Mouse (Mus musculus): ENCODE results near the gene Nek4. TPM values are rescaled to one million over a fixed set of nuclear protein-coding genes. Genes with fewer than 3 reads are reported as not detected.

Gene Nek4
- polyA plus RNA-seq, 1 experiment from 2014 or later, result 7.4 TPM

DNA sequence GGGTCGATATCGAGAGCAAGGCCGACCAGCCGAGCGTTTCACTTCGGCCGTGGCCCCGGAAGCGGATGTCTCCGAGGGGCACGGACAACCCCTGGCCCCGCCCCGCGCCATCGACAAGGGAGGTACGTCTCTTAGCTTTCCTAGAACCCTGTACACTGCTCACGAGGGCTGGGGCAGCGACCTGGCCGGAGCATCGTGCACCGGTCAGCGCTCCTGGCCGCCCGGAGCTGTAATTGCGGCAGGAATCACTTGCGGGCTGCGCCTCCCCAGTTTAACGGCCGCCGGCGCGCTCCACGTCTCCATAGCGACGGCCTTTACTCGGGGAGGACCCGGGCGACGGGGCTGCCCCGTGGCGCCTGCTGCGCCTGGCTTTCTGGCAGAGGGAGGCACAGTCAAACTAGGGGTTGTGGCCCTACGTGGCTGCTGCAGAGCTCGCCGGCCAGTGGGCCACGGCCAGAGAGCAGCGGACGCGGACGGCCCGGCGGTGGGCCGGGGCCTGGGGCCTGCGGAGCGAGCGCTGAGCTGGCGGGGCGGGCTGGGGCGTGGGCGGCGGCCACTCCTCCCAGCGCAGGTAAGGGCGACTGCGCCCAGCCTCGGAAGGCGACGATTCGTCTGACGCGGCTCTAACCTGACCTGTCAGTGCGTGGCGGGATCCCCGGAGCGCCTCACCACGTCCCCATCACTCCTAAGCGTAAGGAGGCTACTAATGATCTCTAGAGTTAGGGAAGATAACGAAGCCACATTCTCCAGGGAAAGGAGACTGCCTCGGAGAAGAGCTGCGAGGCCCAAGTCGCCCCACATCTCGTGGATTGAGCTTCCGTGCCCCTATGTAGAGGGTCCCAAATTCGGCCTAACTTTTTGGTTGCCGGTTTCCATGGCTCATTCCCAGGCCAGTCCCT is 50.4 kb downstream of the Nek4 start, which contains the start of the genes Glt8d1 and Spcs1:
Gene Glt8d1, plus strand, starts transcription at position 94 of the 899 bp plus-strand sequence.
Gene Spcs1, minus strand, starts transcription at position 366 of the 899 bp plus-strand sequence.
- peaks cover 21% of the 10 kb centered on the region for H3K79me2 ChIP-seq (ENCODE audit: inconsistent target)
- no peaks in the 10 kb centered on the region; the same call in 1 of the 2 replicates for H3K36me3 ChIP-seq (ENCODE audit: inconsistent target)
- under 1% methylated on average over 83 of the region's 84 CpGs for WGBS (ENCODE audit: missing documents)
- H3K27ac ChIP-seq, result peak within 1 kb of the TSS; percentile 70
- H3K4me3 ChIP-seq (ENCODE audit: inconsistent target), result peak within 1 kb of the TSS; percentile 97

DNA sequence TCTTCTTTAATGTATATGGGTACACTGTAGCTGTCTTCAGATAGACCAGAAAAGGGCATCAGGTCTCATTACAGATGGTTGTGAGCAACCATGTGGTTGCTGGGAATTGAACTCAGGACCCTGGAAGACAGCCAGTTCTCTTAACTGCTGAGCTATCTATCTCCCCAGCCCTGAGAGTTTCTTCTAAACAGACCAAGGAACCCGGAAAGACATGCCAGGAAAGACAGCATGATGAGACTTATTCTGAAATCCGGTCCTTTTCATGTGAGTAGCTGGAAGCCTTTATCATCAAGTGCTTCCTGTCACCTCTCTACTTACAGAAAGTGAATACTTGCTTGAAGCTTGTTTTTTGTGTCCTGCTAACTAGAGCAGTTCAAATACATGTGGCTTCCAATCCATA is 53.4 kb downstream of the Nek4 start:
- no peak overlapping the region for H3K4me3 ChIP-seq (ENCODE audit: inconsistent target)
- no peak overlapping the region for H3K27ac ChIP-seq
- WGBS (ENCODE audit: missing documents), result 100% methylated on average over 2 of the region's 2 CpGs
- peaks cover 16% of the 10 kb centered on the region for H3K79me2 ChIP-seq (ENCODE audit: inconsistent target)
- peaks cover 12% of the 10 kb centered on the region; the same call in 1 of the 2 replicates for H3K36me3 ChIP-seq (ENCODE audit: inconsistent target)

- WGBS (ENCODE audit: missing documents), result 90% methylated on average over 5 of the region's 5 CpGs
- peaks cover 34% of the 10 kb centered on the region; the same call in 1 of the 2 replicates for H3K36me3 ChIP-seq (ENCODE audit: inconsistent target)
- H3K27ac ChIP-seq, result no peak overlapping the region
- H3K79me2 ChIP-seq (ENCODE audit: inconsistent target), result no peaks in the 10 kb centered on the region
- no peak overlapping the region for H3K4me3 ChIP-seq (ENCODE audit: inconsistent target)
These were observed 55.6 kb downstream of the Nek4 start for GRCm38 (mm10) chr14:31006779-31007178.

DNA sequence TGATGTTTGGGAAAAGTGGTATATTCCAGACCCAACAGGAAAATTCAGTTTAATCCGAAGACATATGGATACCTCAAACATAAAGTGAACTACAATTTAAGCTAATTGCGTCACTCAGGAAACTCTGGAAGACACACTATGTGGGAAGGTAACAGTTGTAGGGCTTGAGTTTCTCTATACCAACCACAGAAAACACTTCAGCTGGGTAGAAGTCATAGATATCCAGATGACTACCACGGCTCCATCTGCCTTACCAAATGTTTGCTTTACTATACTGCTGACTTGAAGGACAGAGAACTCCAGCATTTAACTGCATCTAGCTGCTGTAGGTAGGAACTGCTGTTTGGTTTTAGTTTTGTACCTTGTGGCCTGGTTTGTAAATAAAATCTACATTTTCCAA is 60.4 kb downstream of the Nek4 start:
- no peak overlapping the region for H3K4me3 ChIP-seq (ENCODE audit: inconsistent target)
- no peak overlapping the region for H3K27ac ChIP-seq
- H3K36me3 ChIP-seq (ENCODE audit: inconsistent target), result peaks cover 73% of the 10 kb centered on the region
- WGBS (ENCODE audit: missing documents), result 100% methylated on average over 3 of the region's 3 CpGs
- H3K79me2 ChIP-seq (ENCODE audit: inconsistent target), result peaks cover 10% of the 10 kb centered on the region

DNA sequence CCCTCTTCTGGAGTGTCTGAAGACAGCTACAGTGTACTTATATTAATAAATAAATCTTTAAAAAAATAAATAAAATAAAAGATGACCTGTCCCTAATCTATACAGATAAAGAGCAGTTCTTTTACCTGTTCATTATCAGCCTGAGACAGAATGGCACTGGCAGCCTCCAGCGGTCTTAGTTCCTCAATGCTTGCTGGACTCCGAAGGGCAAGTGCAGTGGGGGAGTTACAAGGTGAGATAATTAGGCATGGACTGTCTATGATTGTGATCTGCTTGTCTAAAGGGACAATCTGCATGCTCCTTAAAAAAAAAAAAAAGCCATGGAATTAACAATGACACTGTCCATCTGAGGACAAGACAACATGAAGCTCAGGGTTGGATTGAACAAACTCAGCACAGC is 62.8 kb downstream of the Nek4 start:
- peaks cover 32% of the 10 kb centered on the region for H3K79me2 ChIP-seq (ENCODE audit: inconsistent target)
- H3K36me3 ChIP-seq (ENCODE audit: inconsistent target), result peaks cover 61% of the 10 kb centered on the region
- 100% methylated on average over 2 of the region's 2 CpGs for WGBS (ENCODE audit: missing documents)

GRCm38 (mm10) chr14:31016063-31016462 is 64.9 kb downstream of the Nek4 start:
- Histone ChIP-seq H3K36me3 (ENCODE audit: inconsistent target) (peaks cover 45% of the 10 kb centered on the region), H3K4me3 (ENCODE audit: inconsistent target) (no peak overlapping the region), H3K27ac (no peak overlapping the region), H3K79me2 (ENCODE audit: inconsistent target) (peaks cover 48% of the 10 kb centered on the region)
- WGBS (ENCODE audit: missing documents), result 60% methylated on average over 1 of the region's 1 CpGs

More for the DNA sequence above, 62.8 kb downstream of the Nek4 start:
- H3K4me3 ChIP-seq (ENCODE audit: inconsistent target), result no peak overlapping the region
- no peak overlapping the region for H3K27ac ChIP-seq

DNA sequence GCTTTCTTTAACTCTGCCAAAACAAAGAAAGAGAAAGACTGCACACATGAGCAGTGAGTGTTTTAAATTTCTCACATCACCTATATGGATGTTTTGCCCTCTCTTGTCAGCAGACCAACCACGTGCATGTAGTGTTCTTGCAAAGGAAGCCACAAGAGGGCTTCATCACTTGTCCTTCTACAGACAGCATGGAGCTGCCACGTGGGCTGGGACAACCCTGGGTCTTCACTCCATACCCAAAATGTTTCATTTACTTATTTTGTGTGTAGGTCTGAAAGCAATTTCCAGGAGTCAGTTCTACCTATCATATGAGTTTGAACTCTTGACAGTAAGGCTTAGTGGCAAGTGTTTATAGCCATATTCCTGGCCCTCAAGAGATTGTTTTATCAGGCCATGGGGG is 66.7 kb downstream of the Nek4 start:
- peaks cover 33% of the 10 kb centered on the region for H3K36me3 ChIP-seq (ENCODE audit: inconsistent target)
- H3K27ac ChIP-seq, result peak overlapping the region; percentile 81
- peaks cover 66% of the 10 kb centered on the region for H3K79me2 ChIP-seq (ENCODE audit: inconsistent target)
- peak overlapping the region; percentile 89 for H3K4me3 ChIP-seq (ENCODE audit: inconsistent target)
- 0% methylated on average over 2 of the region's 2 CpGs for WGBS (ENCODE audit: missing documents)

GRCm38 (mm10) chr14:31018860-31019291 is 67.7 kb downstream of the Nek4 start, which contains the start of the genes Pbrm1 and Gnl3:
Pbrm1 (plus strand) TSS chr14:31019138.
Gnl3 (minus strand) TSS chr14:31019152.
- WGBS (ENCODE audit: missing documents), result under 1% methylated on average over 20 of the region's 53 CpGs
- H3K79me2 ChIP-seq (ENCODE audit: inconsistent target), result peaks cover 76% of the 10 kb centered on the region
- H3K27ac ChIP-seq, result peak within 1 kb of the TSS; percentile 81
- peaks cover 24% of the 10 kb centered on the region for H3K36me3 ChIP-seq (ENCODE audit: inconsistent target)
- peak within 1 kb of the TSS; percentile 89 for H3K4me3 ChIP-seq (ENCODE audit: inconsistent target)

DNA sequence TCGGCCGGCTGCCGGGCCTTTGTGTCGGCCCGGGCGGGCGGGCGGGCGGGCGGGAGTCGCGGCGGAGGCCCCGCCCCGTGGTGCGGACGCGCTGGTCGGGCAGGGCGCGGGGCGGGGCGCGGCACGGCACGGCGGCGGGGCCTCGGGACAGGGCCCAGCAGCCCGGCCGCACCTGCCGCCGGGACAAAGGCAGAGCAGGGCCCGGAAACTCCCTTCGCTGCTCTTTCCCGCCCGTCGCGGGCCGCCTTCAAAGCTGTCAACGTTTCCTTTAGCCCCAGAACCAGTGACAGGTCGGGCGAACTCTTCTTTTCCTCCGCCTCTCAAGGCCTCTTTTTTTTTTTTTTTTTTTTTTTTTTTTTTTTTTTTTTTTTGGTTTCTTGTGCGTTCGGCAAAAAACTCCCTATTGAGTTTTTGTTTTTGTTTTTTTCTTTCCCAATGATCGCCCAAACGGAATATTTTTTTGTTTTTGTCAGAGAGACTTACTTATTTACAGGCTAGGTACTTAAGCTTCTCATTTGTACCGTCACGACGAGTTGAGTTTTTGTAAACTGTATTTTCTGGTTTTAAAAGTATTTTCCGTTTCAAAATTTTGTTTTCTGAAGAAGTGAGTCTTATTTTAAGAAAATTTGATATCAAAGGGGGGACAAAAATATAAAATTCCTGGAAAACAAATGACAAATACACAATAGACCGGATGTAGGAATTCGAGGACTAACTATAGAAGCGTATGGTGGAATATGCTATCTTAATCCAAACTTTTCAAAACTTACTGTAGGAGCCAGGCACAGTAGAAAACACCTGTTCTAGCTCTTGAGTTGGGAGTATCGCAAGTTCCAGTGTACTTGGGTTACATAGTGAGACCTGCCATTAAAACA is 68.4 kb downstream of the Nek4 start:
- peaks cover 20% of the 10 kb centered on the region for H3K36me3 ChIP-seq (ENCODE audit: inconsistent target)
- 3% methylated on average over 42 of the region's 56 CpGs for WGBS (ENCODE audit: missing documents)

GRCm38 (mm10) chr14:31022579-31022978 is 71.4 kb downstream of the Nek4 start:
- Histone ChIP-seq H3K27ac (no peak overlapping the region), H3K36me3 (ENCODE audit: inconsistent target) (peaks cover 30% of the 10 kb centered on the region), H3K4me3 (ENCODE audit: inconsistent target) (no peak overlapping the region), H3K79me2 (ENCODE audit: inconsistent target) (peaks cover 67% of the 10 kb centered on the region)
- 63% methylated on average over 1 of the region's 1 CpGs for WGBS (ENCODE audit: missing documents)

More for the DNA sequence above, 68.4 kb downstream of the Nek4 start:
- Histone ChIP-seq H3K4me3 (ENCODE audit: inconsistent target) (peak overlapping the region; percentile 62), H3K79me2 (ENCODE audit: inconsistent target) (peaks cover 83% of the 10 kb centered on the region), H3K27ac (peak overlapping the region; percentile 59)

DNA sequence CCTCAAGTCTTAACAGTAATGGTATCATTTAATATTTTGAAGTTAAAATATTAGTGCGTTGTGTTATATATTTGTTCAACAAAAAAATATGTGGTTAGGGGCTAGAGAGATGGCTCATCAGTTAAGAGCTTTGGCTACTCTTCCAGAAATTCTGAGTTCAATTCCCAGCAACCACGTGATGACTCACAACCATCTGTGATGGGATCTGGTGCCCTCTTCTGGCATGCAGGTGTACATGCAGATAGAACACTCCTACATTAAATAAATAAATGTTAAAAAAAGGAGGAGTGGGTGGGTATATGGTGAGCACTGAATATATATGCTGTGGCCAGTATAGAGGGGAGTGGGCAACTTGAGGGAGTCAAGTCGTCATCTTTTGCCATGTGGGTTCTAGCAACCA is 74.6 kb downstream of the Nek4 start:
- no peak overlapping the region for H3K4me3 ChIP-seq (ENCODE audit: inconsistent target)
- 77% methylated on average over 3 of the region's 3 CpGs for WGBS (ENCODE audit: missing documents)
- H3K36me3 ChIP-seq (ENCODE audit: inconsistent target), result peaks cover 57% of the 10 kb centered on the region
- H3K27ac ChIP-seq, result no peak overlapping the region
- H3K79me2 ChIP-seq (ENCODE audit: inconsistent target), result peaks cover 42% of the 10 kb centered on the region

Other genes starting within 250 kb of the Nek4 start
- 21.6 to 32.5 TPM (median 29.4 TPM) in 3 replicates for gene Sfmbt1, start 236.5 kb upstream of the Nek4 start, polyA plus RNA-seq (2018)
- 4.9 to 7.5 TPM (median 7.1 TPM) in 3 replicates for gene Tmem110, start 125.8 kb upstream of the Nek4 start, polyA plus RNA-seq (2018)
- gene Mustn1, start 72.2 kb upstream of the Nek4 start, polyA plus RNA-seq (2018), result 0.19 TPM in 1 of 3 replicates, not detected in the others
- not detected in 3 replicates for gene Itih4, start 64.9 kb upstream of the Nek4 start, polyA plus RNA-seq (2018)
- not detected in 3 replicates for gene Itih3, start 27.6 kb upstream of the Nek4 start, polyA plus RNA-seq (2018)
- not detected in 3 replicates for gene Itih1, start 8.1 kb upstream of the Nek4 start, polyA plus RNA-seq (2018)
- gene Glt8d1, start 50.0 kb downstream of the Nek4 start, polyA plus RNA-seq (2018), result 25.5 to 38.1 TPM (median 30.8 TPM) in 3 replicates
- 227 to 384 TPM (median 331 TPM) in 3 replicates for gene Spcs1, start 50.3 kb downstream of the Nek4 start, polyA plus RNA-seq (2018)
- 19.0 to 25.4 TPM (median 21.5 TPM) in 3 replicates for gene Pbrm1, start 67.8 kb downstream of the Nek4 start, polyA plus RNA-seq (2018)
- gene Gnl3, start 67.8 kb downstream of the Nek4 start, polyA plus RNA-seq (2018), result 29.0 to 64.4 TPM (median 63.1 TPM) in 3 replicates
- 5.9 to 64.8 TPM (median 39.9 TPM) in 3 replicates for gene Smim4, start 177.6 kb downstream of the Nek4 start, polyA plus RNA-seq (2018)
- 64.0 to 97.6 TPM (median 77.4 TPM) in 3 replicates for gene Nt5dc2, start 179.7 kb downstream of the Nek4 start, polyA plus RNA-seq (2018)
- gene Stab1, start 217.3 kb downstream of the Nek4 start, polyA plus RNA-seq (2018), result 241 to 829 TPM (median 623 TPM) in 3 replicates